Mouse (Mus musculus) layer of hippocampus, adult 2 months (tissue): ENCODE measurements around the gene Bgn. TPM values are rescaled to one million over a fixed set of nuclear protein-coding genes. Genes with fewer than 3 reads are reported as not detected.
"Not testable (repeated sequence)": the region's sequence is repeated elsewhere in the genome, so short reads cannot be mapped to it uniquely, and the experiment has no call there.

Experiments used
- DNase-seq, 2 experiments: peaks; one replicate each; pipeline ENCODE4 v3.0.0; 2022; ENCODE audit warnings: low spot score in 2 of 2
- H3K27ac ChIP-seq: fragments of 200-600 bp; 2 replicates; pipeline ENCODE4 v1.8.1; 2022
- H3K4me3 ChIP-seq: fragments of 200-600 bp; 2 replicates; pipeline ENCODE4 v1.8.1; 2022; ENCODE audit warnings: mild to moderate bottlenecking
- CTCF ChIP-seq: fragments of 200-600 bp; conservative IDR thresholded peaks from 2 replicates; pipeline ENCODE4 v1.8.1; 2022; ENCODE audit warnings: antibody characterized with exemption, mild to moderate bottlenecking, moderate library complexity
- total RNA-seq, 2 experiments: library from RNA; stranded (reverse); gene quantifications; 2 replicates each; pipeline ENCODE4 v1.2.3; 2021

Bgn gene
- total RNA-seq, 2 experiments from 2014 or later: 15.9 to 19.3 TPM

GRCm38 (mm10) chrX:73475658-73476256, 7.6 kb upstream of the Bgn start:
- no peak for TF ChIP-seq CTCF
- Histone ChIP-seq H3K4me3 (no peak overlapping the region), H3K27ac (no peak overlapping the region)
- DNase-seq: no peak

DNA sequence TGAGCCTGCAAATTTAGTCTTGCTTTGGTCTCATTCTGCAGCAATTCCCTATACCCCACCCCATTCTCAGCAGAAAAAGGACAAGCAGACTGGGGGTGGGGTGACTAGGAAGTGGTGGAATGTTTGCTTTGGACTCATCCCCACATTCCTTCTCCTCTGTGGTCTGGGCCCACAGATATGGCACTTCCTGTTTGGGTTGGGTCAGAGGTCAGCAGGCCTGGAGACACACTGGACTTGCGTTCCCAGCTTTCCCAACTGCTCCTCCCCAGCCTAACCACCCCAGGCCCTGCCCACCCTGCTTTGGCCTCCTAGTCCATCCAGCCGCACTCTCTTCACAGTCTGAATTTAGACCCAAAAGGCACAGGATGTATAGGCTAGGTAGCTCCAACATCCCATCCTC, 6.8 kb upstream of the Bgn start:
- Histone ChIP-seq H3K4me3 (no peak overlapping the region), H3K27ac (no peak overlapping the region)
- DNase-seq: no peak
- TF ChIP-seq CTCF: no peak

- Histone ChIP-seq H3K27ac (no peak overlapping the region), H3K4me3 (no peak overlapping the region)
- TF ChIP-seq CTCF: no peak
- DNase-seq: no peak
These were observed 5.9 kb upstream of the Bgn start for GRCm38 (mm10) chrX:73477500-73477899.

- TF ChIP-seq CTCF: no peak
- Histone ChIP-seq H3K4me3 (no peak overlapping the region), H3K27ac (no peak overlapping the region)
- no peak for DNase-seq
These were observed 3.7 kb upstream of the Bgn start for GRCm38 (mm10) chrX:73479656-73480055.

DNA sequence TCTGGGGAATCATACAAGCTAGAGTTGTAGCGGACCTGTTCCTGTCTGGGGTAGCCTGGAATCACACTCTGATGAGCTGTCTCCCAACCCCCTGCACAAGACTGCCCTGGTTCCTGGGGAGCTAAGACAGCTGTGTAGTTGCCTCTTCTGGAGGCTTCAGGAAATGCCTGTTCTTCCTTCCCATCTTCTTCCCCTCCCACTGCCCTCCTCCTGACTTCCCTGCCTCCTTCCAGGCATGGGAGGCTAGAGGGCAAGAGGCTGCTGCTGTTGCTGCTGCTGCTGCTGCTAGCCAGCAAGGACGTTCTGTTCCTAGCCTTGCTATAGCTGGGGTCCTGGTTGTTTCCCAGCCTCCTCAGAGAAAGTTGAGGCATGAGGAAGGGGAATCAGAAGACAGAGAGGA, 3.1 kb upstream of the Bgn start:
- Histone ChIP-seq H3K4me3 (no peak overlapping the region), H3K27ac (no peak overlapping the region)
- DNase-seq: no peak
- TF ChIP-seq CTCF: no peak

GRCm38 (mm10) chrX:73482643-73483483, 539 bp upstream of the Bgn start:
- no peak for TF ChIP-seq CTCF
- H3K27ac ChIP-seq: no peak overlapping the region
- H3K4me3 ChIP-seq: no peak overlapping the region
- no peak for DNase-seq

DNA sequence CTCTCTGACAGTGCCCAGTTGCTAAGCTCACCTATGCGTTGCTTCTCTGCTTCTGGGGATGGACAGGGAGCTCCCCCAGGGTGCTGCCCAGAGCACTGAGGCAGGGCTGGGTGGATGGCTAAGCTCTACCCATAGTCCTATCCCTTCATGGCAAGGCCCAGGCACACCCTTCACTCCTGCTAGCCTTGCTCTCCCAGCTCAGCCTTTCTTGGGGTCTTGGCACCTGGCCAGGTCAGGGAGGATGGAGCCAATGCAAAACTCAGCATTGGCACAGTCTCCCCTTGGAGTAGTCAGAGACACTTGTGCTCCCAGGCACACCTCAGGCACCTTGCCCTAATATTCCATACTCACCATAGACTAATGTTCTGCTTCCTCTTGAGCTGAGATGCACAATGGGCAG, 674 bp downstream of the Bgn start:
- Histone ChIP-seq H3K4me3 (no peak overlapping the region), H3K27ac (no peak overlapping the region)
- DNase-seq: no peak
- TF ChIP-seq CTCF: no peak

DNA sequence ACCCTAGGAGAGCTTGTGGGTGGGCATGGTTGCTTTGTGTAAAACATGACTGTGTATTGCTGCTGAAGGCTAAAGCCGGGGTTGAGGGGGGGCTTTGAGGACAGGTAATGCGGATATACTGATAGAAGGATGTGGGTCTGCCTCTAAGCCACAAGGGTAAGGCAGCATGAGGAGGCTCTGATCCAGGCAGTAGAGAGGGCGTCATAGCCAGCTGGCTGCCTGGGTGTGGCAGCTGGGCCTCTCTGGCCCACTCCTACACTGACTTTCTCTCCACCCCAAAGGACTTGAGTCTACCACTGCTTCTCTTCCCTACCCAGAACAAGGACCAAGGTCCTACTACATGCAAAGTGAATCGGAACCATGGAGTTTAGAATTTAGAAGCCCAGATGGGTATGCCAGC, 1.5 kb downstream of the Bgn start:
- no peak for DNase-seq
- TF ChIP-seq CTCF: no peak
- Histone ChIP-seq H3K27ac (no peak overlapping the region), H3K4me3 (no peak overlapping the region)

- no peak for DNase-seq
- no peak for TF ChIP-seq CTCF
- Histone ChIP-seq H3K4me3 (no peak overlapping the region), H3K27ac (no peak overlapping the region)
These were observed 3.5 kb downstream of the Bgn start for GRCm38 (mm10) chrX:73486920-73487319.

- Histone ChIP-seq H3K27ac (no peak overlapping the region), H3K4me3 (no peak overlapping the region)
- DNase-seq: no peak
- no peak for TF ChIP-seq CTCF
These were observed 6.8 kb downstream of the Bgn start for GRCm38 (mm10) chrX:73490186-73490585.

DNA sequence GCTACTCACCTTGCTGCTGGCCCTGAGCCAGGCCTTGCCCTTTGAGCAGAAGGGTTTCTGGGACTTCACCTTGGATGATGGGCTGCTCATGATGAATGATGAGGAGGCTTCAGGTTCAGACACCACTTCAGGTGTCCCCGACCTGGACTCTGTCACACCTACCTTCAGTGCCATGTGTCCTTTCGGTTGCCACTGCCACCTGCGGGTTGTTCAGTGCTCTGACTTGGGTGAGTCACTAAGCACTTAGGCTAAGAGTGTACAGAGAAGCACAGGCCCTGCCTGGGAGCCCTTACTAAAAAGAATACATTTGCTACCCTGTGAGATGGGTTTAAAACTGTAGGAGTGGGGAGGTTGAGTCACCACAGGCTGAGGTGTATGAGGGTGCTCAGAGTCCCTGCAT, 7.4 kb downstream of the Bgn start:
- H3K27ac ChIP-seq: no peak overlapping the region
- TF ChIP-seq CTCF: no peak
- H3K4me3 ChIP-seq: no peak overlapping the region
- DNase-seq: no peak

- not testable (repeated sequence) for H3K4me3 ChIP-seq, H3K27ac ChIP-seq
- TF ChIP-seq CTCF: peak; percentile 70
- DNase-seq: peak; percentile 63 to 65
These were observed 10.2 kb downstream of the Bgn start for GRCm38 (mm10) chrX:73493567-73493966.

- no peak for TF ChIP-seq CTCF
- H3K4me3 ChIP-seq: no peak overlapping the region
- no peak for DNase-seq
- H3K27ac ChIP-seq: no peak overlapping the region
These were observed 13.3 kb downstream of the Bgn start for GRCm38 (mm10) chrX:73496746-73497145.
